Mouse (Mus musculus) neural tube, embryonic 15.5 days (tissue): ENCODE measurements at regions not wholly inside any gene's neighbourhood (a gene's known extent, or its start where the extent isn't known, plus 50 kb on each side); places are given as distances from the start of the nearest gene placed in this dataset.

ENCODE experiments used
- ATAC-seq: fragments of 200-750 bp; cut with Nextera tagmentation; 2 replicates; pipeline ENCODE4 v1.8.0; 2017; ENCODE audit warnings: mild to moderate bottlenecking, moderate TSS enrichment, moderate library complexity; ENCODE audit not compliant: low FRiP score
- H3K27ac ChIP-seq: fragments of 300-500 bp; sonication (generic); replicated peaks from 2 replicates; pipeline ENCODE4 v1.5.1; 2015; ENCODE audit warnings: mild to moderate bottlenecking, inconsistent platforms
- H3K27me3 ChIP-seq: fragments of 300-500 bp; sonication (generic); replicated peaks from 2 replicates; pipeline ENCODE4 v1.6.1; 2015; ENCODE audit warnings: inconsistent platforms
- H3K36me3 ChIP-seq: fragments of 300-500 bp; sonication (generic); 2 replicates; pipeline ENCODE4 v1.6.1; 2015; ENCODE audit warnings: inconsistent platforms
- H3K4me1 ChIP-seq: fragments of 300-500 bp; sonication (generic); 2 replicates; pipeline ENCODE4 v1.6.1; 2015; ENCODE audit warnings: inconsistent platforms
- H3K4me2 ChIP-seq: fragments of 300-500 bp; sonication (generic); 2 replicates; pipeline ENCODE4 v1.6.1; 2015; ENCODE audit warnings: inconsistent platforms, mild to moderate bottlenecking, moderate library complexity
- H3K4me3 ChIP-seq: fragments of 300-500 bp; sonication (generic); replicated peaks from 2 replicates; pipeline ENCODE4 v1.5.1; 2015; ENCODE audit warnings: mild to moderate bottlenecking, inconsistent platforms
- H3K9ac ChIP-seq: fragments of 300-500 bp; sonication (generic); replicated peaks from 2 replicates; pipeline ENCODE4 v1.6.1; 2015; ENCODE audit warnings: mild to moderate bottlenecking, inconsistent platforms
- H3K9me3 ChIP-seq: fragments of 300-500 bp; sonication (generic); replicated peaks from 2 replicates; pipeline ENCODE4 v1.6.1; 2016; ENCODE audit warnings: inconsistent platforms
- WGBS: fragments of 180-500 bp; shearing (Covaris S2); methylation state at CpG from one replicate; pipeline ENCODE4 v1.1.7; 2015; ENCODE audit warnings: mixed read lengths; 5-methylcytosine and 5-hydroxymethylcytosine counted together

GRCm38 (mm10) chr1:35600847-35601246 is 467.4 kb upstream of the Hs6st1 start:
- H3K4me3 ChIP-seq: no peak overlapping the region
- H3K36me3 ChIP-seq: no peaks in the 10 kb centered on the region
- ATAC-seq: no peak
- no peak overlapping the region for H3K9ac ChIP-seq
- no peaks in the 10 kb centered on the region for H3K9me3 ChIP-seq
- WGBS: 92% methylated on average over 3 of the region's 3 CpGs
- H3K4me1 ChIP-seq: no peaks in the 10 kb centered on the region
- no peaks in the 10 kb centered on the region for H3K27me3 ChIP-seq
- H3K27ac ChIP-seq: no peak overlapping the region
- H3K4me2 ChIP-seq: no peak overlapping the region

DNA sequence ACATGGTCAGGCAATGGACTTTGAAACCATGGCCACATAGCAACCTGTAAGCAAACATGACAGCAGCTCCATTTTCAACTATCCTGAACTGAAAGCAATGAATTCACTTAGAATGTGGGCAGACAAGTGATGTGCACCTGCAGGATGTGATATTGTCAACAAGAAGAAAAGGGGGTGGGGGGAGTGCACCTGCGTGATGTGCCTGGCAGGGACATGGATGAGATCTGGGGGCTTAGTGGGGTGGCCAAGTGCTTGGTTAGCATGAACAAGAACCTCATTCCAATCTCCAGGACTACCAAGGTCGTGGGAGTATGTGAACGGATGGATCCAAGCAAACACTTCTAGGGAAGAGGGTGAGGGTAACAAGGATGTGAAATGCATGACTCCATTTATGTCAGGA is 453.1 kb upstream of the Hs6st1 start:
- H3K36me3 ChIP-seq: no peaks in the 10 kb centered on the region
- no peaks in the 10 kb centered on the region for H3K9me3 ChIP-seq
- H3K4me2 ChIP-seq: no peak overlapping the region
- no peaks in the 10 kb centered on the region for H3K4me1 ChIP-seq
- H3K4me3 ChIP-seq: no peak overlapping the region
- no peaks in the 10 kb centered on the region for H3K27me3 ChIP-seq
- ATAC-seq: no peak
- no peak overlapping the region for H3K9ac ChIP-seq
- H3K27ac ChIP-seq: no peak overlapping the region
- 80% methylated on average over 3 of the region's 3 CpGs for WGBS

- no peak overlapping the region for H3K9ac ChIP-seq
- no peak for ATAC-seq
- no peak overlapping the region for H3K27ac ChIP-seq
- H3K9me3 ChIP-seq: no peaks in the 10 kb centered on the region
- WGBS: 84% methylated on average over 4 of the region's 4 CpGs
- H3K36me3 ChIP-seq: no peaks in the 10 kb centered on the region
- H3K4me2 ChIP-seq: no peak overlapping the region
- H3K4me3 ChIP-seq: no peak overlapping the region
- H3K27me3 ChIP-seq: no peaks in the 10 kb centered on the region
- H3K4me1 ChIP-seq: no peaks in the 10 kb centered on the region
Observed at GRCm38 (mm10) chr1:35619476-35619875, 448.7 kb upstream of the Hs6st1 start.

DNA sequence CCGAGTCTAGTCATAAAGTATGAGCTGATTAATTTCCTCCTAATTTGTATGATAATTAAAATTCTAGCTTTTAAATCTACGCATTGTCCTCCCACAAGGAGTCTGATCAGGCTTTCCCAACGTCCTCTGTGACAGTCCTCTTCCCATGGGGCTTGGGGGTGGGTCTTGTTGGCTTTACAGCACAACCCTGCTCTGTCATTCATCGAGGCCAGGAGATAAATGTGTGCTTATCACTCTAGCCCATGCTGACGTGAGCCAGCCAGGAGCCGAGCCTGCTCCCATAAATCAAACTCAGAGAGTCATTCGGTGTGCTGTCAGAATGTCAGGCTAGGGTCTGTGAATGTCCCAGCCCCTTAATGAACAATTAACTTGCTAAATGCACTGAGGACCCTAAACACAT is 425.6 kb upstream of the Hs6st1 start:
- H3K4me2 ChIP-seq: no peak overlapping the region
- 16% methylated on average over 7 of the region's 7 CpGs for WGBS
- no peaks in the 10 kb centered on the region for H3K9me3 ChIP-seq
- no peak overlapping the region for H3K4me3 ChIP-seq
- H3K36me3 ChIP-seq: no peaks in the 10 kb centered on the region
- no peaks in the 10 kb centered on the region for H3K27me3 ChIP-seq
- no peak overlapping the region for H3K27ac ChIP-seq
- no peak overlapping the region for H3K9ac ChIP-seq
- no peak for ATAC-seq
- H3K4me1 ChIP-seq: peaks cover 4% of the 10 kb centered on the region; the same call in 1 of the 2 replicates

- H3K27ac ChIP-seq: no peak overlapping the region; the same call in 1 of the 2 replicates
- ATAC-seq: no peak
- H3K27me3 ChIP-seq: no peaks in the 10 kb centered on the region
- H3K9me3 ChIP-seq: no peaks in the 10 kb centered on the region
- H3K36me3 ChIP-seq: no peaks in the 10 kb centered on the region
- H3K9ac ChIP-seq: no peak overlapping the region
- peaks cover 7% of the 10 kb centered on the region for H3K4me1 ChIP-seq
- no peak overlapping the region for H3K4me2 ChIP-seq
- H3K4me3 ChIP-seq: no peak overlapping the region
- WGBS: 55% methylated on average over 13 of the region's 13 CpGs
Observed at GRCm38 (mm10) chr1:35653119-35653956, 414.9 kb upstream of the Hs6st1 start.

GRCm38 (mm10) chr1:35663006-35663405 is 405.2 kb upstream of the Hs6st1 start:
- Histone ChIP-seq H3K27me3 (no peaks in the 10 kb centered on the region), H3K27ac (no peak overlapping the region), H3K36me3 (no peaks in the 10 kb centered on the region), H3K9me3 (no peaks in the 10 kb centered on the region), H3K9ac (no peak overlapping the region), H3K4me3 (no peak overlapping the region), H3K4me1 (no peaks in the 10 kb centered on the region), H3K4me2 (no peak overlapping the region)
- ATAC-seq: no peak
- WGBS: 91% methylated on average over 4 of the region's 4 CpGs

DNA sequence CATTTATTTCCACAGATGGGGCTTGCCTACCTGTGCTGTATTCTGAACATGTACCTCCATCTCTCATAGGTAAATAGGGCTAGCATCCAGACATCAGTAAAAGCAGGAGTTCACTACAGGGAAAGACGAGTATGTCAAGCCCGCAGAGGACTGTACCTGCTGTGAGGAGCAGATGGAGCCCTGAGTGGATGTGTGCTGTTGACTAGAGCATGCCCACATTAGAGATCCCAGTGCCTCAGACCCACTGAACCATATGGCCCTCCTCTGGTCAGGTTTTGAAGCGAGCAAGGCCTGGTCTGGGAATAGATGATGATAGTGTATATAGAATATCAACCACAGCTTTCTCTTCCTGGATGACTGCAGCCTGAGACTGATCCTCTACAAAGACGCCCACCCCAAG is 394.7 kb upstream of the Hs6st1 start:
- no peaks in the 10 kb centered on the region for H3K36me3 ChIP-seq
- H3K27ac ChIP-seq: no peak overlapping the region
- H3K4me1 ChIP-seq: no peaks in the 10 kb centered on the region
- 83% methylated on average over 4 of the region's 4 CpGs for WGBS
- no peak for ATAC-seq
- no peak overlapping the region for H3K4me2 ChIP-seq
- no peak overlapping the region for H3K4me3 ChIP-seq
- H3K9me3 ChIP-seq: no peaks in the 10 kb centered on the region
- H3K27me3 ChIP-seq: no peaks in the 10 kb centered on the region
- no peak overlapping the region for H3K9ac ChIP-seq

GRCm38 (mm10) chr1:35673992-35674391 is 394.2 kb upstream of the Hs6st1 start:
- no peaks in the 10 kb centered on the region for H3K36me3 ChIP-seq
- H3K4me3 ChIP-seq: no peak overlapping the region
- no peaks in the 10 kb centered on the region for H3K9me3 ChIP-seq
- ATAC-seq: no peak
- no peak overlapping the region for H3K27ac ChIP-seq
- WGBS: 90% methylated on average over 1 of the region's 1 CpGs
- H3K27me3 ChIP-seq: no peaks in the 10 kb centered on the region
- no peaks in the 10 kb centered on the region for H3K4me1 ChIP-seq
- H3K9ac ChIP-seq: no peak overlapping the region
- H3K4me2 ChIP-seq: no peak overlapping the region

DNA sequence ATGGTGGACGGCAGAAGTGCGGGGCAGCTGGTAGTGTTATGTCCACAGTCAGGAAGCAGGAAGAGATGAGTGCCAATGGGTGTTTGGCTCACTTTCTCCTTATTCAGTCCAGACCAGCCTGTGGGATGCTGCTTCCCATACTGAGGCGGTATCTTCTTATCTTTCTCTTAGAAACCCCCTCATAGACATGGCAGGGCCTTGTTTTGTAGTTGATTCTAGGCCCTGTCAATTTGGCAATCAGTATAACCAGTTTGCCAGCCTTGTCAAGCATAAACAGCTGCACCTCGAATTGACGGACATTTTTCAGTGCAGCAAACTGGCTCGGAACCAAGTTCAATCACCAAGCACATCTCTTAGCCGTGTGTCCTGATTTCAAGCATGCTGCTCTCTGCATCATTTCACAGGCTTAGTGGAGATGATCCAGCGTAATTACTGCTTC is 385.7 kb upstream of the Hs6st1 start:
- ATAC-seq: no peak
- 65% methylated on average over 8 of the region's 8 CpGs for WGBS

GRCm38 (mm10) chr1:35685651-35686050 is 382.5 kb upstream of the Hs6st1 start:
- Histone ChIP-seq H3K27me3 (no peaks in the 10 kb centered on the region), H3K9ac (no peak overlapping the region), H3K4me2 (no peak overlapping the region), H3K36me3 (no peaks in the 10 kb centered on the region), H3K9me3 (no peaks in the 10 kb centered on the region), H3K4me3 (no peak overlapping the region), H3K4me1 (peaks cover 16% of the 10 kb centered on the region), H3K27ac (peak overlapping the region; percentile 39; the same call in 1 of the 2 replicates)
- ATAC-seq: peak; percentile 67
- WGBS: 34% methylated on average over 6 of the region's 6 CpGs

More for the DNA sequence above, 385.7 kb upstream of the Hs6st1 start:
- Histone ChIP-seq H3K4me2 (no peak overlapping the region), H3K4me1 (peaks cover 7% of the 10 kb centered on the region), H3K36me3 (no peaks in the 10 kb centered on the region), H3K4me3 (no peak overlapping the region), H3K9me3 (no peaks in the 10 kb centered on the region), H3K9ac (no peak overlapping the region), H3K27ac (no peak overlapping the region), H3K27me3 (no peaks in the 10 kb centered on the region)

DNA sequence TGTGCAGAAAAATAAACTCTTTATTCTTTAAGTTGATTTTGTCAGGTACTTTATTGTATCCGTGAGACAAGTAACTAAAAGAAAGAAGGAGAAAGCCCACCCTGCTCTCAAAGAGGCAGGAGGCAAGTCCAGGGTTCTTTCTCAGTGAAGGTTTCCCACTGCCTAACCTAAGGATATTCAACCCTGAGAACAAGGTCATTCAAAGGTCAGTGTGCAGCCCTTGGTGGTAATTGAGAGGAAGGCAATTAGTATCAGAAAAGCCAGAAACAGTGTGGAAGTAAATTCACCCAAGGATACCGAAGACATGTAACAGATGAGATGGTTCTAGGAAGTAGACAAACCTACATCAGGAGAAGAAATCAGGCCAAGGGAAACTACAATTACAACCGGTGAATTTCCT is 373.9 kb upstream of the Hs6st1 start:
- H3K4me1 ChIP-seq: peaks cover 14% of the 10 kb centered on the region
- H3K27ac ChIP-seq: no peak overlapping the region
- no peaks in the 10 kb centered on the region for H3K27me3 ChIP-seq
- no peak overlapping the region for H3K9ac ChIP-seq
- no peaks in the 10 kb centered on the region for H3K36me3 ChIP-seq
- no peak overlapping the region for H3K4me3 ChIP-seq
- no peaks in the 10 kb centered on the region for H3K9me3 ChIP-seq
- WGBS: 14% methylated on average over 3 of the region's 3 CpGs
- ATAC-seq: no peak
- H3K4me2 ChIP-seq: no peak overlapping the region

- 17% methylated on average over 15 of the region's 15 CpGs for WGBS
- H3K36me3 ChIP-seq: no peaks in the 10 kb centered on the region
- no peak overlapping the region for H3K27ac ChIP-seq
- peaks cover 14% of the 10 kb centered on the region for H3K4me1 ChIP-seq
- H3K4me2 ChIP-seq: peak overlapping the region; percentile 13; the same call in 1 of the 2 replicates
- H3K9me3 ChIP-seq: no peaks in the 10 kb centered on the region
- no peak overlapping the region for H3K9ac ChIP-seq
- H3K27me3 ChIP-seq: no peaks in the 10 kb centered on the region
- ATAC-seq: no peak
- H3K4me3 ChIP-seq: no peak overlapping the region
Observed at GRCm38 (mm10) chr1:35694775-35695591, 373.2 kb upstream of the Hs6st1 start.
